Mouse (Mus musculus) MEL-GATA-1-ER (cell line): ENCODE data around the gene Fgfr2.
A peak's percentile ranks its signal among the peaks of the same experiment; 100 is the strongest.
"Not testable (repeated sequence)": the region's sequence is repeated elsewhere in the genome, so short reads cannot be mapped to it uniquely, and the experiment has no call there.

Experiments used
- DNase-seq: peaks from one replicate; pipeline ENCODE4 v3.0.0-alpha.2; 2012; ENCODE audit warnings: low read depth; ENCODE audit errors: extremely low read depth

Fgfr2 gene

DNA sequence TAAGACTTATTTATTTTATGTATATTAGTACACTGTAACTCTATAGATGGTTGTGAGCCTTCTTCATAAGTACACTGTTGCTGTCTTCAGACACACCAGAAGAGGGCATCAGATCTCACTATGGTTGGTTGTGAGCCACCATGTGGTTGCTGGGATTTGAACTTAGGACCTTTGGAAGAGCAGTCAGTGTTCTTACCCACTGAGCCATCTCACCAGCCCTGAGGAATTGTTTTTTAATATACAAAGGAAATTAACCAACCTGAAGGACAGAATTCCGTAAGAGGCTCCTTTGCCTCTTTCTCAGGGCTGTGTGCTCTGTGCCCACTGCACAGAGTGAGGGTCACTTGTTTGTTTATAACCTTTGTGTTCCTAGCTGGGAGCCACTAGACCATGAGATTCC lies 2455.1 kb downstream of the Fgfr2 start:
- not testable (repeated sequence) for DNase-seq

DNA sequence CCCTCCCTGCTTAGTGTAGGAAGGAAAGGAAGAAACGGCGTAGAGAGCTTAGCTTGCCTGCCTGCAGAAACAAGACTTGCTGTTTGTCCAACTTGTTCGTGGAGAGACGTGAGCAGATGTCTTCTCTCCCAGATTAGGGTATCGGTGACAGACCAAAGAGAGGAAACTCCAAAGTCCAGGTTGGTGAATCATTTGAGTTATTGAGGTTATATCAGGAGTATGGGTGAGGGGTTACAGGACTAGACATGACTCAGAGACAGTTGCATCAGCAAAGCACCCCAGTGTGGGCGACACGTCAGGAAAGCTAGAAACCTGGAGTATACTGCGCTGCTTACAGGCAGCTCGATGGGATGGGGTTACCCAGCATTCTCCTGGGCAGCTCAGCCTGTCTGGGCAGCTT lies 2457.8 kb downstream of the Fgfr2 start:
- DNase-seq, result no peak

DNA sequence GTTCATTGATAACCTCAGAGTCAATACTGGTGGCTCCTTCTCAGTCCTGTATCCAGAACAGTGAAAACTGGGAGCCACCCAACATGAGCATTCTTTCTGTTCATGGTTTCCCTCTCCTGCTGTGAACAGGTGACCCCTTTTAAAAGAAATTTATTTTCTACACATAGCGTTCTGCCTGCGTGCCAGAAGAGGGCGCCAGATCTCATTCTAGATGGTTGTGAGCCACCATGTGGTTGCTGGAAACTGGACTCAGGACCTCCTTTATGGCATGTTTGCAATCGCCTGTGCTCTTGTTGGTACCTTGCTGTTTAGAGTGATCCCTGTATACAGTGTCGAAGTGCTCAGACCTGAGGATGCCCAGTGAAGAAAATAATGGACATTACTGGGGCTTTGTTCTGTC lies 2458.5 kb downstream of the Fgfr2 start:
- DNase-seq, result no peak

DNA sequence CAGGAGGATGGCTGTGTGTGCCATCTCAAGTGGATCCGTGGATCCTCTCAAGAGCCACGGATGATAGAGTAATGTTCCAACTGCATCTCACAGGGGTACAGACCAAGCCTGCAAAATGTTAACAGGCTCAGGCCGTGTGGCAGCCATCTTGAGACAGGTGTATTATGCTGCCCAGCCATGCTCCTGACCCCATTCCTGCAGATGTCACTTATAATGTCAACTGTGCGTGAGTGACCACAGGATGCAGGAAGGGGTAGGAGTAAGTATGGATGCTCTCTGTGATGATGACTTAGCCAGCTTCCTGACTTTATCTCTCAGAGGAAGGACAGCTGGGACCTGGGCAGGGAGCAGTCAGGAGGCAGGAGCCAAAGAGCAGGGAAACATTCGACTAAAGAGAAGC lies 2459.1 kb downstream of the Fgfr2 start:
- no peak for DNase-seq

DNA sequence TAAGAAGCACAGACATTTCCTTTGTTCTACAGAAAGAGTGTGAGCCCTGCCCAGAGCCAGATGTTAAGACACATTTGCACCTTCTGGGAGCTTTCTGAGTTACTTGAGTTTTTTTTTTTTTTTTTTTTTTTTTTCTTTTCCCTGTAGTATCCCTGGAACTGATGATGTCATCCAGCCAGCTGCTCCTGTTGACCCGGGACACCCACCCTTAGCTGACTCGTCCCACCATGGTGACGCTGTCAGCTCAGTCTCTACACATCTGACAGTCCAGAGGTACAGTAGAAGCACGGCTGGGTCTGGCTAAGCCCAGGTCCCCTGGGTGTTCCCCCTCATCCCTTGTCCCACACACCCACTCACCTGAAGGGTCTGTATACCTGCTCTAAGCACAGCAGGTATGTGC lies 2460.3 kb downstream of the Fgfr2 start:
- DNase-seq, result no peak

DNA sequence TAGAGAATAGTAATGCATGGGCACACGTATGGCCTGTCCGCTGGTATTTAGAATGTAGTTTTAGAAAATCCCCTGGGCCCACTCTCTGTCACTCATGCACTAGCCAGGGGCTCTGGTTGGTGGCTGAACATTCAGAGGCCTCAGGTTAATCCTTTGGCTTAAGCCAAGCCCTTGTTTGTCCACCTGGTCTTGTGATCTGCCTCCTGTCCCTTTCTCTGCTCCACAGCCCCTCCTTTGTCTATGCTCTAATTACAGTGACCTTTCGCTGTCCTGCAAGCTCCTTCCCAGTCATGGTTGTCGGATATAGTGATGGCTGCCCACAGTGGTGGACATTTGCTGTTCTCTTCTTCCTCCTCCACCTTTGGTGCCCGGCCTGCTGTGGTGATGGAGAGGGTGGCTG lies 2460.9 kb downstream of the Fgfr2 start:
- DNase-seq, result no peak

DNA sequence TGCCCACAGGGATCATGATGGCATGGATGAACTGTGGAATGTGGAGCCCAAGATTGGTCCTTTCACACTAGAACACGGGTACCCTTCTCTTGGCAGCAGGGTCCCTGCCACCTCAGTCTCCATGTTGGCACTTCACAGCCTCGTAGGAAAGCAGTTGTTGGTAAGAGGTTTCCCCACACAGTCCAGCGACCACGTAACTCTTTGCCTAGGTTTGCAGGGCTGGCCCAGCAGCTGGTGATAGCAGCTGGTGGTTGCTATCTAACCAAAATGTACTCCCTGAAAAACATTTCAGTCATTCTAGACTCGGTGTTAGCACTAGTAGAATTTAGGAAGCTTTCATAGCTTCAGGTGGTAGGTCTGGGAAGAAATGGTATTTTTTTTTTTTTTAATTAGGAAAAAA lies 2464.0 kb downstream of the Fgfr2 start:
- DNase-seq, result no peak

DNA sequence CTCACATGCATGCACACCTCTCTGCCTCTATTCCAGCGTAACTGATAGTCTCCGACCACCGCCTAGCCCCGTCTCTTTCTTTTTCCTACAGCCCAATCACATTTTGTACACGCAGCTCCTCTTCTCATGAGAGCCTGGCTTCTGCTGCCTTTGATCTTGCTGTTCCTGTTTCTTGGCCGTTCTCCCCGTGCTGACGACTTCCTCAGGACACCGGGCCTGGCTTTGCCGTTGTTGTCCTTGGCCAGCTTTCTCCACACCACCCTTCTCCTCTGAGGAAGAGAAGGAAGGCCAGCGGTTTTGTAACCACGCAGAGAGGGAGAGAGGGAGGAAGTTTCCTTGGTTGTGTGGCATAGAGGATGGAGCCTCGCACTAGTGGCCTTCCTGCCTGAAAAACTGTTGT lies 2465.4 kb downstream of the Fgfr2 start:
- no peak for DNase-seq

DNA sequence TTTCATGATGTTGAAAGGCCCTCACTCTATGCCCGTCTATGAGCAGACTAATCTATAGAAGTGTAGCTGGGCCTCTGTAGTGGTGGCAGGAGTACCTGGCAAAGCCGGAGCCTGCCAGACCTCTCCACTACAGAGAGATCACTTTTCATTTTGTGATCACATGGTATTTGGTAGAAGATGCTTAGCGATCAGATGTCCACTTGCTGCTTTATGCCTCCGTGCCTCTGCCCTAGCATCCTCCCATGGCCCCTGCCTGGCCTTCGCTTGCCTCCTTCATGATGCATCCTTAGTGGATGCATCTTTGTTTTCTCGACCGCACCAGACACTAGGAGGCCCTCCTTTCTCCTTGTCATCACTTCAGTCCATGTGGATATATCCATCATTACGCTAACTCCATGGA lies 2466.2 kb downstream of the Fgfr2 start:
- no peak for DNase-seq

DNA sequence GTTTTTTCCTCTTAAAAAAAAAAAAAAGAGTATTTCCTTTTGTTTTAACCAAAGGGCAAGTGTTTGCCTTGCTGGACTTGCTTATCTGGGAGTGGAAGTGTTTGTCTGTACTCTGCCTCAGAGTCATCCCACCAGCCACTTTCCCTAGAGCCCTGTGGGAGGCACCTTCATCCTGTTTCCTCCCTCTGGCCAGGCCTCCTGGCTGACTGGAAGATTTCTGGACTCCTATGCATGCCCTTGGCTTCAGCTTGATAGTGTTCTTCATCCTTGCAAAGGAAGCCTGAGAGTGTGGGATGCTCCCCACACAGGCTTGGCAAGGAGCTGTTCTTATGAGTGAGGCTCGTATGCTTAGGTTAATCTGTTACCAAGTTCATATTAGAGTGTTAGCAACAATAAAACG lies 2468.6 kb downstream of the Fgfr2 start:
- no peak for DNase-seq

DNA sequence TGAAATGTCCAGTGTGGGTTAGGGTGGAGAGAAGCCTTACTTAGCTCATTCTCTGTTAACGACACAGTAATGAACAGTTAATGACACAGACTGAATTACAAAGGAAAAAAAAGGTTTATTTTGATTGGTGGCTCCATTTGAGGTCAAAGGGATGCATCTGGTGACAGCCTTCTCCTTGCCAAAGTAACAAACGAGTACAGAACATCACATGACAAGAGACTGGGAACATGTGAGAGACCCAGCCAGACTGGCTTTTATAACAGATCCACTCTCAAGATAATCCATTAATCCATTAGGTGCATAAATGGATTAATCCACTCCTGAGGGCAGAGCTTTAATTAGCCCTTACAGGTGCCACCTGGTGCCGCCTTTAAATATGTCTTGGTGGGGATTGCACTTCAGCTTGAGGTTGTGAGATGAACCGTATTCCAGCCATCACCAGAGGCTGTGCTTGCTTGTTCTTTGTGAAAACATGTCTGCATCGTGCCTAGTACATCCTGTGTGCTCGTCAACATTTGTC lies 2470.1 kb downstream of the Fgfr2 start:
- no peak for DNase-seq

DNA sequence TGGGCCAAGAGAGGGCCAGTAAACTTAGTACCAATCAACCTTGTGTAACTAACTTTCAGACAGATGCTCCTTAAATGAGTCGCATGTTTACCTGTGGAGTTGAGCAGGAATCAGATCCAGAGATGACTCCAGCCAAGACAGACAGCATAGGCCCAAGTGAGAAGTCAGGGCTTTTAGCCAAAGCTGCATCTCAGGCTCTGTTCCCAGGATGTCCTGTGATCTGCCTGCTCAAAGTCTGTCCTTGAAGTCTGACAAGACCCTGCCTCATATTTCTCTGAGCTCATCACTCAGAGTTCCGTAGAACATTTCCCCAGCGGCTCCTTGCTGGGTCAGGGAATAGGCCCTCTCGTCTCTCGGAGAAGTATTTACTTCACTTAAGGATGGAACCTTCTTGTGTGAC lies 2472.5 kb downstream of the Fgfr2 start:
- DNase-seq, result no peak

DNA sequence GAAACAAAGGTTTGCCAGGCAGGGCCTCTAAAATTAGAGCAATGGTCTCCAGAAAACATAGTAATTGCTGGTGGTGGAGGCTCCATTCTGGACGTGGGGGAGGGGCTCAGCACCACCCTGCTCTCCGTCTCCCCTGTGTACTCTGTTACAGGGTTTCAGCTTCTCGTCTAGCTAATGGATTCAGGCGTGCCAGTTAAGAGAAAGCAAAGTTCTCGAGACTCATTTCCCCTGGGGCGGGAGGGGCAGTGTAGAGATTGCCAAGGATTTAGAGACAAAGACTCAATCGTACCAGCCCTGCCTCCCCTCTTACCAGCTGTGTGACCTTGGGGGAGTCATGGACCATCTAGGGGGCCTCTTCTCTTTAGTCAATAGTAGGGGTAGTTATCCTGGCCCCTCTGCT lies 2473.9 kb downstream of the Fgfr2 start:
- DNase-seq, result no peak

DNA sequence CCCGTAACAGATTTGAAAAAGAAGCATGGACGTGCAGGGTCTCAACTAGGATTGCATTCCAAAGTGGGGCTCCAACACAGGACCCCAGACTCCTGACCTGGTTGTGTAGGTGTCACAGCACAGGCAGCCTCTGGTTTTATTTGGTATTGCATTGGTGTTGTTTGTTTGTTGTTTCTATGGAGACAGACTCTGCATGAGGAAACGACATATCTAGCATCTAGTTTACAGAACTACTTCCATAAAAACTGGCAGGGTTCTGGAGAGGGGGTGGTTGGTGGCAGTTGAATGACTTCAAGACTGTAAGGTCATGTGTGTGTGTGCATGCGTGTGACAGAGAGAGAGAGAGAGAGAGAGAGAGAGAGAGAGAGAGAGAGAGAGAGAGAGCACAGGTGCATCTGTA lies 2475.1 kb downstream of the Fgfr2 start:
- DNase-seq, result no peak

DNA sequence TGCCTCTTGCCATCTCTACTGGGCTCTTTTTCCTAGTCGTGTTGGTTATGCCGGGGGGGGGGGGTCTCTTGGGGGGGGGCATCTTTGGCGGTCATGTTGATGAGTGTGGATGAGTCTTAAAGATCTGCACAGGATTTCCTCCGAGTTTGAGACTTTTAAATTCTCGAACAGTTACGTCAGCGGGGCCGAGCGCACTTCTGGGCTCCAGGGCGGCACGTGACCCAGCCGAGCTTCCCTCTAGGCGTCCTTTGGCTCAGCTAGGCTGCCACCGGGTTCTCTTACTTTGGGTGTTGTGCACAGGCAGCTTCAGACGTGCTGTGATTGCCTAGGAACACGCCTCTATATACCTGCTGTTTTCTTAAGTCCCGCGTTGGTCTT lies 2476.4 kb downstream of the Fgfr2 start:
- peak; percentile 47 for DNase-seq

DNA sequence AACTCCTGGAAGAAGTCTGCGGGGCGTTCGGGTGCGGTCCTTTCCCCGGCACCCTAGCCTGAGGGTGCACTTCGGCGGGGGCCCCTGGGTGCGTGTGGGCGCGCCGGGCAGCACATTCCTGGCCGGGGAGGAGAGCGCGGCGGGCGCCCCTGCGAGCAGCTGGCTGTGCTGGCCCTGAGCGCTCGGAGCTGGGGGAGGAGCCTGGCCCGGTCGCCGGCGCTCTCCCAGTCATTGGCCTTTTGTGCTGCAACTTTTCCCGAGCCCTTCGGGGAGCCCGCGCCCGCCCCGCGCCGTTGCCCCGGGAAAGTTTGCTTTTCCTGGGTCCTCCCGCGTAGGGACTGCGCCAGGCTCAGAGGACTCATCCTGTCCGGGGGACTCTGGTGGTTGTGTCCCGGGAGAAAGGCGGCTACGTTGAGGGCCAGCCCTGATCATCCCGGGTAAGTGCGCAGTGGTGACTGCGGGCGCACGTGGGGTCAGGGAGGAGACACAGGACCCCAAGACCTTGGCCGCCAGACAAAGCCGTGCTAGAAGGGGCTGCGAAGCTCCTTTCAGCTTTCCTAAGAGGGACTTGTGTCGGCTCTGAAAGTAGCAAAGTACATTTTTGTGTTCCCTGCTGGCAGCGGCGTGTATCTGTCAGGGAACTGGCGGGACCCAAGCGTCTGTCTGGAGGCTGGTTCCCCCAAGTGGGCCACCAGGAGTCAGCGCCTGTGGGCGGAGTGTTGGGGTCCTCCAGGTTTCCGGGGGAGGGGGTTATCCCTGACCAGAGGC lies 2477.0 kb downstream of the Fgfr2 start:
- DNase-seq, result peak; percentile 35

DNA sequence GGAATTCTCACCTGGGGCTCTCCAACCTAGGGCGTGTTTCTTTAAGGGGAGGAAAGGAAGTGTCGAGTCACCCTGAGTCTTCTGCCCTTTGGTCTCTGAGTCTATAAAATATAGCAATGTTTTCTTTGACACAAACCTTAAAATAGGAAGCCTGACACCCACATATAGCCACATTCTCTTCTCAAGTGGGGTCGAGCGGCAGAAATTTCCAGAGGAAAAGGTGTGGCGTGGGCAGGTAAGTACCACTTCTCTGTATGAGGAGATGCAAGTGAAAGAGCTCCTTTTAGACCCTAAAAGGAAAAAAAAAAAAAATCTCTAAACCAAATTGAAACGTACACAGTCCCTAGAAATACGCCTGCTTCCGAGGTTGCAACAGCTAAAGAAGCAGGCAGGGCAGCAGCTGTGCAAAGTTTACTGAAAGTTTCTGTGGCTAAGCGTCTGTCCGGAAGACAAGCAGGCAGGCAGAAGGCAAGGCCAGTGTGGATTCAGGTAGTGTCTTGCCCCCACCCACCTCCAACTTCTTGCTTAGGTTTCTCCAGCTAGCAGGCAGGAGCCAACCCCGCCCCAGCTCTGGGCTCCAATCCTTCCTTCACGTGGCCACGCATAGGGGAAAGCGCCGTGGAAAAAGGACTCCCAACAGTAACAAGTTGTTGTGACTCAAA lies 2477.7 kb downstream of the Fgfr2 start:
- peak; percentile 41 for DNase-seq

DNA sequence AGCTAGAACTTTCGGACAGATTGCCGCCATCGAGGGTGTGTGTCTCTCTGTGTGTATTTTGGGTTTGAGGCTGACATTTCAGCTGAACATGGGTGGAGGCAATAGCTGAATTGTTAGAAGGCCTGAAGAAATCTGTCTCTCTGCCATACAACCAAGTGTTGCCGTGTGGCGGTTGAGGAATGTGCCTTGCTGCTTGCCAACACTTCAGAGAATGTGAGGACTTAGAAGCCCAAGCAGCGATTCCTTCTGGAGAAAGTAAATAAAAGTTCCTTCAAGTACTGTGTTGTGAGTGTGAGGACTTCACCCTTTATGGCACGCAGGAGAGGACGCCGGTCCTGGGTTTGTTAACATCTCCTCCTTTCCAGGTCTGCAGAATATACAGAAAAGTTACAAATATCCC lies 2482.5 kb downstream of the Fgfr2 start:
- DNase-seq, result no peak

DNA sequence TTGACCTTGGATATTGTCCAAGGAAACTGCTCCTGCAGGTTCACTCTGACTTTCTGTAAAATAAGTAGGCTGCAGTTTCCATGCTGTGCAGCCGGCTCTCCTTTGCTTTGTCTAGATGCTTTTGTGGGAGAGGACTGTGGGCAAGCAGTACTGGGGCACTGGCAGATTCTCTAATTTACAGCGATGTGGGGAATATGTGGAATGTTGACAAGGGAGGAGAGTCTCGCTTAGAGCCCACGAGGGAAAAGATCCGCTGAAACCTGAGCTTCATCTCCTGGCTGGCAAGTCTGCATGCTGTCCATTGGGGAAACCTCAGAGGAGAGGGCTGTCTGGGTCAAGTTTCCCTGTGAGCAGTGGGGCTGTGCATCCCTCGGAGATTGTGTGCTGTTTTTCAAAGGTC lies 2485.3 kb downstream of the Fgfr2 start:
- DNase-seq, result no peak

DNA sequence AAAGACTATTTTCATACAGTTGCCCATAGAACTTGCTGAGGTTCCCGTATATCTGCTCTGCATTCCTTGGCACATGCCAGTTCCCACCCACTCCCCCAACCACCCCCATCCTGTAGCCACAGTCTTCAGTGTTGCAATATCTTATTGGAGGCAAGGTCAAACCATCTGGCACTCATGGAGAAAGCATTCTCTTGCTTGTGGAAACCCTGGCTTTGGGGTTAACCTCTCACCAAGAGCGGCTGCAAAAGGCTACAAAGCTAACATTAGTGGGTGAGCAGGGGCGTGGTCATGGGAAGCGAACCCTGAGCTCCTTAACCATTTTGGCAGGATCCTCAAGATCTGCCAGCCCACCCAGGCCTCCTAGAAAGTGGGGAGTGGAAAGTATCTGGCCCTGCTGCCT lies 2486.2 kb downstream of the Fgfr2 start:
- no peak for DNase-seq

DNA sequence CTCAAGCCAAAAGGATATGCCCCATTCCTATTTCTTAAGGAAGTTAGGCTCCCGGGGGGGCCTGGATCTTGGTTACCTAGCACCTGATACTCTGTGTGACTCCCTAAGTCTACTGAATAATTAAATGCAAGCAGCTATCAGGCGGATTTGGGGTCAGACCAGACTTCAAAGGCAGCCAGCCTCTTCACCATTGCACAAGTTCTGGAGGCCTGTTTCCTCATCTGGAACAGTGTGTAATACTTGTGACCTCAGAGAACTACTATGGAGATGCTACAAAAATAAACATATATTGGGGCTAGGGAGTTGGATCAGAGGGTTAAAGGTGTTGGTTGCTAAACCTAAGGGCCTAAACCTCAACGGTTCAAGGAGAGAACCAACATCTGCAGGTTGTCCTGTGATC lies 2486.9 kb downstream of the Fgfr2 start:
- no peak for DNase-seq

DNA sequence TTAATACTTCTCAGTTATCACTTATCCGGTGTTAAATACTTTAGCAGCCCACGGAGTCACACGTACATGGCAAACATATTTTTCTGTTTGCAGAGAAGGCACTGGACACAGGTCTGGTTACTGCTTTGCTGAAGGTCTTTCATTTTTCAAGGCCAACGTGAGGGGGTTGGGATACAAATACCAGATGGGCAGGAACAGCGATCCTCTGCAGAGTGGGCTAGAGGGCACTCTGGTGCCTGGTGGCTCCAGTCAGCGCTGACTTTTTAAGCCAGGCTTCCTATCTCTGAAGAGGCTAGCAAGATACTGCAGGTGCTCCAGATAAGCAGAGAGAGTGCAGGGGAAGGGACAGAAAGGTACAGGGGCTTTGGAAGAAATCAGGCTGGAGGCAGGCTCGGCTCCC lies 2487.9 kb downstream of the Fgfr2 start:
- DNase-seq, result no peak

DNA sequence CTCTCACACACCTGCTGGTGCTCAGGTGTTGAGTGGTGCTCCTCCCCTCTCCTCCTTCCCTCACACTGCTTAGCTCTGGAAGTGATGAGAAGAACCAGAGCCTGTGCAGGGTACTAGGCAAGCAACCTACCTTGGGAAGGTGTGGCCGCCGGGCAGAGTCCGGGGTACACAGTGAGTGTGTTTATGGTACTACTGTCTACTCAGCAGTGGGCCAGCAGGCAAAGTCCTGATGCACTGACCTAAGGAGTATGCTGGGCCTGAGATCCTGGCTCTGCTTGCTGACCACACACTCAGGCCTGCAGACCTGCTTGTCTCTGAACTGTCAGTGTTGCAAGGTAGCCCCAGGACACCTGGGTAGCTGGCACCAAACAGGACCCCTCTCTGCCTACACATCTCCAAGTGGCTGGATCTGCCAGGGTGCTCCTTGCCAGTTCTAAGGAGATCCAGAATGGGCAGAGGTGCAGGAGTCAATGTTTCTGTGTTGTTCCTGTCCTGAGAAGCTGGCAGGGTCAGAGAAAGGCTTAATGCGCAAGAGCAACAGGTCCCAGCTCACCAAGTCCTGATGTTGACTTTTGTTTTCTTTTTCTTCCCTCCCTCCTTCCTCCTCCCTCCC lies 2488.8 kb downstream of the Fgfr2 start:
- DNase-seq, result no peak
